Mouse (Mus musculus) CH12.LX (cell line): ENCODE results near the gene Dixdc1.

Experiments
- POLR2A ChIP-seq: IDR thresholded peaks from 2 replicates; pipeline ENCODE4 v1.6.1; 2011; ENCODE audit warnings: low read depth, mild to moderate bottlenecking, improper control_type of control experiment, low read length
- POLR2AphosphoS2 ChIP-seq: IDR thresholded peaks from 2 replicates; pipeline ENCODE4 v1.6.1; 2011; ENCODE audit warnings: low read depth, low read length, improper control_type of control experiment

DNA sequence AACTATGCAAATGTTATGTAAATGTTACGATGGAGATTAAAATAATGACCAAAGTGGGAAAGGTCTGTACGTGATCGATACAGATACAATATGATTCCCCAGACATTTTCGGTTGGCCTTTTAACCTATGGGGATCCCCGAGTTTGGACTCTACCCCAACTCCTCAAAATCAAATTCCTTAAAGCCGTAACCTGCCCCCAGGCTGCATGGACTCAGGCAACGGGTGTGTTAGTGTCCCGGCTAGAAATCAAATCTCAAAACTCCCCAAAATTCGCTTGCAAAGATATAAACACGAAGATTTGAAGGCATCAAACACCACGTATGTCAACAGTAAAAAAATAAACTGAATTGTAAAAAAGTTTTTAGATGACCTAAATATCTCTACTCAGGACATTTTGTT lies 123.2 kb downstream of the Dixdc1 start:
- no peak for TF ChIP-seq POLR2A
- TF ChIP-seq POLR2AphosphoS2 = no peak
